Mouse (Mus musculus) lung, postnatal 0 days (tissue): ENCODE data around the gene Hpse2. TPM values are rescaled to one million over a fixed set of nuclear protein-coding genes. Genes with fewer than 3 reads are reported as not detected.
A peak's percentile ranks its signal among the peaks of the same experiment; 100 is the strongest.

Experiments
- ATAC-seq: fragments of 200-750 bp; cut with Nextera tagmentation; 2 replicates; pipeline ENCODE4 v1.8.0; 2017; ENCODE audit warnings: moderate library complexity
- DNase-seq: peaks from one replicate; pipeline ENCODE4 v3.0.0-alpha.2; 2016; ENCODE audit warnings: low spot score
- H3K27ac ChIP-seq: fragments of 300-500 bp; sonication (generic); 2 replicates; pipeline ENCODE4 v1.5.1; 2014; ENCODE audit warnings: antibody characterized with exemption, mild to moderate bottlenecking, low read length, mixed read lengths
- H3K27me3 ChIP-seq: fragments of 300-500 bp; sonication (generic); replicated peaks from 2 replicates; pipeline ENCODE4 v1.6.1; 2014; ENCODE audit warnings: low read length, mixed read lengths; ENCODE audit not compliant: insufficient read depth
- H3K36me3 ChIP-seq: fragments of 300-500 bp; sonication (generic); 2 replicates; pipeline ENCODE4 v1.6.1; 2014; ENCODE audit warnings: low read length, mixed read lengths; ENCODE audit not compliant: insufficient read depth
- H3K4me1 ChIP-seq: fragments of 300-500 bp; sonication (generic); 2 replicates; pipeline ENCODE4 v1.6.1; 2014; ENCODE audit warnings: antibody characterized with exemption, low read depth, low read length, mixed read lengths; ENCODE audit not compliant: insufficient read depth
- H3K4me2 ChIP-seq: fragments of 300-500 bp; sonication (generic); replicated peaks from 2 replicates; pipeline ENCODE4 v1.6.1; 2014; ENCODE audit warnings: low read depth, mild to moderate bottlenecking, low read length, moderate library complexity, mixed read lengths
- H3K4me3 ChIP-seq: fragments of 300-500 bp; sonication (generic); 2 replicates; pipeline ENCODE4 v1.5.1; 2014; ENCODE audit warnings: low read depth, low read length
- H3K9ac ChIP-seq: fragments of 300-500 bp; sonication (generic); replicated peaks from 2 replicates; pipeline ENCODE4 v1.6.1; 2014; ENCODE audit warnings: low read depth, mild to moderate bottlenecking
- H3K9me3 ChIP-seq: fragments of 300-500 bp; sonication (generic); 2 replicates; pipeline ENCODE4 v1.6.1; 2016; ENCODE audit warnings: low read length, mixed read lengths
- CTCF ChIP-seq: IDR thresholded peaks from 2 replicates; pipeline ENCODE4 v1.5.1; 2016; ENCODE audit warnings: antibody characterized with exemption, mild to moderate bottlenecking
- EP300 ChIP-seq: IDR thresholded peaks from 2 replicates; pipeline ENCODE4 v1.6.1; 2016; ENCODE audit warnings: antibody characterized with exemption, mild to moderate bottlenecking, control low read depth
- WGBS: fragments of 180-500 bp; shearing (Covaris S2); extraction: QIAGEN DNeasy Blood & Tissue Kit; methylation state at CpG from one replicate; pipeline ENCODE4 v1.1.7; 2014; 5-methylcytosine and 5-hydroxymethylcytosine counted together
- polyA plus RNA-seq: library from polyadenylated mRNA; unstranded; fragments of >200 nt; fragmentation: Nextera tagmentation; extraction: Ambion mirVana; gene quantifications from 2 replicates; pipeline ENCODE4 v1.2.1, GENCODE M21; 2015

Gene Hpse2
- polyA plus RNA-seq, 1 experiment from 2014 or later = 0.64 TPM

DNA sequence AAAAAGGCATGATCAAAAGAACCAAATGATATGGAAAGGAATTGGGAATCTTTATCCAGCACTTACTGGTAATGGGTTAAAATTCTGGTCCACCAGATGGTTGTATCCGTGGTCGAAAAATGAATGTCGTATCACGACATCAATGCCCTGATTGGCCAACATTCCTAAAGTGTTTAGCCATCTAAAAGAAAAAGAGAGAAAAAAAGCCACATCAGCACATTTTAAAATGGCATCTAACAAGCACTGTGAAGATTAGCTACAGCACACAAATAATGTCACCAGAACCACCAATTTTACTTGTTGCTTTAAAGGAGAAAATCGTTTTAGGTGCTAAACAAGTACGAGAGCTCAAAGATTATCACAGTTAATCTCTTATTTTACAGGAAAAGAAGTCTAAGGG, 479.6 kb downstream of the Hpse2 start:
- no peak overlapping the region for H3K4me2 ChIP-seq
- no peak overlapping the region for H3K4me3 ChIP-seq
- H3K27ac ChIP-seq = no peak overlapping the region
- ATAC-seq = no peak
- no peak for DNase-seq
- H3K36me3 ChIP-seq = no peaks in the 10 kb centered on the region
- H3K9ac ChIP-seq = no peak overlapping the region
- no peaks in the 10 kb centered on the region for H3K27me3 ChIP-seq
- no peaks in the 10 kb centered on the region for H3K9me3 ChIP-seq
- WGBS = 68% methylated on average over 6 of the region's 6 CpGs
- TF ChIP-seq CTCF = no peak
- no peak for TF ChIP-seq EP300
- no peaks in the 10 kb centered on the region for H3K4me1 ChIP-seq

- TF ChIP-seq CTCF (no peak), EP300 (no peak)
- Histone ChIP-seq H3K27me3 (no peaks in the 10 kb centered on the region), H3K4me1 (no peaks in the 10 kb centered on the region), H3K36me3 (no peaks in the 10 kb centered on the region), H3K27ac (no peak overlapping the region), H3K9me3 (no peaks in the 10 kb centered on the region), H3K4me3 (no peak overlapping the region), H3K9ac (no peak overlapping the region), H3K4me2 (no peak overlapping the region)
- DNase-seq = no peak
- no peak for ATAC-seq
- WGBS = 77% methylated on average over 5 of the region's 5 CpGs
Measured at GRCm38 (mm10) chr19:42906328-42906727, 481.8 kb downstream of the Hpse2 start.

DNA sequence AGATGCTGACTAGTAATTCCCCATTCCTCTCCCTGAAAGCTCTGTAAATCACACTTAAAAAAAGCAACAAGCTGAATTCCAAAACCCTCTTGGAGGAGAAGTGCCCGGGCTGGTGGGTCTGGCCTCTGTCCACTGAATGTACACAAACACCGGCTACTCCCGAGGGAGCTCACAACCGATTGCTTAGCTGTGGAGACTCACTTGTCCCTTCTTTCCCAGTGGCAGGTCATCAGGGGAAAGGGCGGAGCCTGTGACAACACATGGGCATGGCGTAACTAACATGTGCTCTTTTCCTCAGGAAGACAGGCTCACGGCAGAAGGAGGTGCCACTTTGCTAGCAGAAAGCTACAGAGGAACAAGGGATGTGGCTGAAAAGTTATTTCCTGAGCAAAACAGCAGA, 483.4 kb downstream of the Hpse2 start:
- DNase-seq = peak; percentile 55

DNA sequence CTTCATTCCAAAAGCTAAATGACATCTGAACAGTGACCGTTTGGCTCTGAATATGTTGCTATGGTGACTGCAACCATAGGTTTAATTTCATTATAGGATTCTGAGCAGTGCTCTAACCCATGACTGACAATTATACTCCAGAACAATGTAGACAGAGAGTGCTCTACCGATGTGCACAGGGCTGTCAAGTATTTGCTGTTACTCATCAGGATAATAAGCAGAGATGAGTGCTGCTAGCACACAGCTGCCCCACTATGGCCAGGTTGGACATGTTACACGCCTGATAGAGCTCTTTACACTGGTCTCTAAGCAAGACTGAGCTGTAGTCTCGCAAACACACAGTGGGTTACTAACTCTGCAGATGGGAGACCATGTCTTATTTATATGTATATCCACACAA, 483.9 kb downstream of the Hpse2 start:
- no peaks in the 10 kb centered on the region for H3K36me3 ChIP-seq
- no peak for ATAC-seq
- H3K9me3 ChIP-seq = no peaks in the 10 kb centered on the region
- H3K4me3 ChIP-seq = no peak overlapping the region
- H3K4me2 ChIP-seq = no peak overlapping the region
- 75% methylated on average over 4 of the region's 4 CpGs for WGBS
- no peak overlapping the region for H3K27ac ChIP-seq
- no peaks in the 10 kb centered on the region for H3K4me1 ChIP-seq
- no peaks in the 10 kb centered on the region for H3K27me3 ChIP-seq
- H3K9ac ChIP-seq = no peak overlapping the region
- TF ChIP-seq EP300 (no peak), CTCF (no peak)
- DNase-seq = no peak

More for the DNA sequence above, 483.4 kb downstream of the Hpse2 start:
- WGBS = 25% methylated on average over 7 of the region's 7 CpGs
- H3K36me3 ChIP-seq = no peaks in the 10 kb centered on the region
- no peak overlapping the region for H3K27ac ChIP-seq
- H3K9me3 ChIP-seq = no peaks in the 10 kb centered on the region
- ATAC-seq = peak; percentile 54
- H3K4me1 ChIP-seq = no peaks in the 10 kb centered on the region
- H3K9ac ChIP-seq = no peak overlapping the region
- H3K27me3 ChIP-seq = no peaks in the 10 kb centered on the region
- TF ChIP-seq CTCF (no peak), EP300 (no peak)
- no peak overlapping the region for H3K4me2 ChIP-seq
- H3K4me3 ChIP-seq = no peak overlapping the region

DNA sequence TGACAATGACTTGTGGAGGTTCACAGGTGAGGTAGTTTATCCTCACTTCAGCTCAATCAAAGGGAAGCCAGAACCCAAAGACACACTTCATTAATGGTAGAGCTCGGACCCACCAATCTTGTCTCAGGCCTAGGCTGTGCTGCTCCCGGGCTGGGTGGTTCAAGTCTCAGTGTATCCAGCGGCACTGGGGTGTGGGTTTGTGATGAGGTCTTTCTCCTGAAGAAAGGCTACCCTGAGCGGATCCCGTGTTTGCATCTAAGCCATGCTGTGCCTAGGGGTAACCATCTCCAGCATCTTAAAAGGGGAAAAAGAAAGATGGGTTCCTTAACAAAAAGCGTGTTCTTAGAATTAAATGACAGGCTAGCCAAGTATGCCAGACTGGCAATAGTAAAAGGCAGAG, 484.3 kb downstream of the Hpse2 start:
- Histone ChIP-seq H3K9ac (no peak overlapping the region), H3K27ac (no peak overlapping the region), H3K4me2 (no peak overlapping the region), H3K36me3 (no peaks in the 10 kb centered on the region), H3K9me3 (no peaks in the 10 kb centered on the region), H3K4me3 (no peak overlapping the region), H3K27me3 (no peaks in the 10 kb centered on the region), H3K4me1 (no peaks in the 10 kb centered on the region)
- no peak for TF ChIP-seq EP300
- TF ChIP-seq CTCF = no peak
- WGBS = 91% methylated on average over 6 of the region's 6 CpGs
- DNase-seq = no peak
- no peak for ATAC-seq

DNA sequence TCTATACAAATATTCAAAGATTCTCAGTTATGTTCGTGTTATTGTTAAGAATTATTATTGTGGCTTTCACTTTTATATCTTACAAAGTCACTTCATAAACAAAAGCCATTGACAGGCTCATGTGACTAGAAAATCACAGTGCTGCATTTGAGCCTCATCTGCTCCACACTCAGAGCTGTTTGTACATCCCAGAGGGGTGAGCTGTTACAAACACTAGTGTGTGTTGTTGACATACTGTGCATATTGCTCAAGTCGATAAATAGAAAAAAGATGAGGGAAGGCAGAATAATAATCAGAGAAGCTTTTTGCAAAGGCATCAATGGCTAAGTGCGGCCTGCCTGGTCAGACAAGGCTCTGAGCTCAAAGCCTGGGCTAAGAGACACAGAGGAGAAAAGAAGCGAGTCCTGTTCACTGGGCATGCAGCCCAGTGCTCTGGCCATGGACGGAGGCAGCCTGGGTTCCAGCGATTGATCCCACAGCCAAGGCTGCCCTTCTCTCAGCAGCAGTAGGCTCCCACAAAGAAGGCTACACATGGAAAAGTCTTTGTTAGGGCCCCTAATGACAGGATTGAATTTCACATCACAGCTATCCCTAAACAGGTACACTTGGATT, 485.6 kb downstream of the Hpse2 start:
- ATAC-seq = no peak
- H3K27me3 ChIP-seq = no peaks in the 10 kb centered on the region
- DNase-seq = no peak

GRCm38 (mm10) chr19:42891599-42891998, 496.6 kb downstream of the Hpse2 start:
- no peak overlapping the region for H3K4me2 ChIP-seq
- H3K27me3 ChIP-seq = no peaks in the 10 kb centered on the region
- no peak overlapping the region for H3K9ac ChIP-seq
- H3K4me3 ChIP-seq = no peak overlapping the region
- 48% methylated on average over 5 of the region's 5 CpGs for WGBS
- H3K27ac ChIP-seq = no peak overlapping the region
- TF ChIP-seq CTCF (no peak), EP300 (peak; percentile 74)
- ATAC-seq = peak; percentile 62
- no peaks in the 10 kb centered on the region for H3K36me3 ChIP-seq
- H3K4me1 ChIP-seq = no peaks in the 10 kb centered on the region
- peak; percentile 81 for DNase-seq
- no peaks in the 10 kb centered on the region for H3K9me3 ChIP-seq

More for the DNA sequence above, 485.6 kb downstream of the Hpse2 start:
- H3K36me3 ChIP-seq = no peaks in the 10 kb centered on the region
- H3K4me1 ChIP-seq = no peaks in the 10 kb centered on the region
- no peak overlapping the region for H3K9ac ChIP-seq
- no peak overlapping the region for H3K4me2 ChIP-seq
- WGBS = 63% methylated on average over 6 of the region's 6 CpGs
- no peak for TF ChIP-seq EP300
- no peak overlapping the region for H3K27ac ChIP-seq
- no peaks in the 10 kb centered on the region for H3K9me3 ChIP-seq
- no peak overlapping the region for H3K4me3 ChIP-seq
